Mouse (Mus musculus) left cerebral cortex, postnatal 25 days (tissue): ENCODE measurements at regions not wholly inside any gene's neighbourhood (a gene's known extent, or its start where the extent isn't known, plus 50 kb on each side); places are given as distances from the start of the nearest gene placed in this dataset.
A peak's percentile ranks its signal among the peaks of the same experiment; 100 is the strongest.

Experiments
- DNase-seq, 2 experiments: peaks; one replicate each; pipeline ENCODE4 v3.0.0; 2022; ENCODE audit warnings: low spot score in 2 of 2, mixed read lengths in 1 of 2
- intact Hi-C: fragments of 180-260 bp; cut with DNase I; formaldehyde crosslinking; loops from one replicate; pipeline ENCODE4 v1.15.1; 2025

DNA sequence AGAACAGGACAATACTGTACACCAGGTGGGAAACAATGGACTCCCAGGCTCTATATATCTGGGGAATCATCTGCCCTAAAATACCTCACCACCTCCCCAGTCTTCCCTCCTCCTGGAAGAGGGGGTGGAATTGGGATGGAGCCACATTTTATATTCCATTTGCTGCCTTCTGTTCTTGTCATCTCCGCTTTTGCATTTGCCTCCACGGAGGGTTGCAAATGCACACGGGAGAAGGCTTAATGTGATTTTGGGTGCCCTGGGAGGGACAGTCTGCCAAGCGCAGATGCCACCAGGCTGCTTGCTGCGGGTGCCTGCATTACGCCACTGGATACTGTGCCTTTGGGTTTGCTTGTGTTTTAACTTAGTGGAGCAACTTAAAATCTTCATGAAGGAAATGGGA is 239.5 kb upstream of the Zc3h12c start:
- peak; percentile 40 to 93 for DNase-seq
- intact Hi-C loops, result loop anchor here (5.0 to 10.0 kb wide), 2 partner anchors 269 to 337 kb away; partner anchors contain the start of gene AI593442

DNA sequence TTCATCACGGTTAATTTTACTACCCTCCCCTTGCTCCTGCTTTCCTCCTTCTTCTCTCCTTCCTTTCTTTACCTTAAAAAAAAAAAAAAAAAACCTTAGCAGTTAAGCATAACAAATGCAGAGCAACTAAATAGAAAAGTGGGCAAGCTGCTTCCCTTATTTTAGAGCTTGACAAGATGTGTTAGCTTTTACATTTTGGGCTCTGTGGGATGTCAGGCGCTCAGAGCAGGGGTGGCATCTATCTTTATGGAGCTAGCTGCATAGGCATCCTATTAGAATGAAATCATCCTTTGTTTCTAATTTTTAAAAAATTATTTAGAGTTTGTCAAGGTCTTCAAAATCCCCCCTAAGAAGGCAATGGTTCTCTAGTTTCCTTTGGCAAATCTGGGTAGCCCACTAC is 234.1 kb upstream of the Zc3h12c start:
- DNase-seq, result peak in 1 of 2 experiments; percentile 87
- intact Hi-C loops, result loop anchor here (10.0 kb wide), 1 partner anchor 342 kb away; no protein-coding TSS in a partner anchor

GRCm38 (mm10) chr9:52379031-52379430 is 210.7 kb upstream of the Zc3h12c start:
- intact Hi-C loops, result loop anchor here (5.0 kb wide), 1 partner anchor 57 kb away; no protein-coding TSS in a partner anchor
- DNase-seq, result no peak

DNA sequence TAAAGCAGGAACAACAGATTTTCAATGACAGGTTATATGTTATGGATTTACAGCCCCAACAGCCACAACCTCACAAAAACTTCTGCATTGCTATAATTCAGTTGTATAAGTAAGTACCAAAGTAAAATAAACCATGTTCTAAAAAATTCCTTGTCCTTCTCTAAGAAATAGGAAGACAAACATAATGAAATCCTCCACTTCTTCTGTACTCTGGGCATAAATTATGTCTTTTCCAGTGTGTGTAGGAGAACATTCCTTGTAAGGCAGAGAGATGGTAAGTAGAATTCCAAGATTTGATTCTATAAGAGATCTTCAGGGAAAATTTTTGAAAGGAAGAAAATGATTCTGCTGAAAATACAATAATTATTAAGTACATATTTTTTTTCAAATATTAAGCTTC is 209.4 kb upstream of the Zc3h12c start:
- intact Hi-C loops, result loop anchor here (5.0 kb wide), 1 partner anchor 55 kb away; no protein-coding TSS in a partner anchor
- DNase-seq, result peak in 1 of 2 experiments; percentile 44

DNA sequence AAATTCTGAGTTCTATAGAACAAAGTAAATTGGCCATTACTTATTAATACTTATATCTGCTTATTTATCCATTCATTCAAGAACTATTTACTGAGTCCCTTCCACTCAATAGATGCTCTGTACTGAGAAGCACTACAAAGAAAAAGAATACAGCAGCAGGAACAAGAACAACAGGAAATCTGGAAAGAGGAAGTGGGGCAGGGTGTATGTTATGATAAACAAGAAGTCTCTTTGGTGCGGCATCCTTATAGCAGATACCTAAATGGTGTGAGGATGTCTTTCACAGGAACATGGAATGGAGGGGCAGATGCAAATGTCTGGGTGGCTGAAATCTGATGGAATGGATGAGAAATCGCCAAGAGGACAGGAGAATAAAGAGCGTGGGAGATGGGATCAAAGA is 208.5 kb upstream of the Zc3h12c start:
- DNase-seq, result no peak
- intact Hi-C loops, result loop anchor here (5.0 kb wide), 1 partner anchor 55 kb away; no protein-coding TSS in a partner anchor

DNA sequence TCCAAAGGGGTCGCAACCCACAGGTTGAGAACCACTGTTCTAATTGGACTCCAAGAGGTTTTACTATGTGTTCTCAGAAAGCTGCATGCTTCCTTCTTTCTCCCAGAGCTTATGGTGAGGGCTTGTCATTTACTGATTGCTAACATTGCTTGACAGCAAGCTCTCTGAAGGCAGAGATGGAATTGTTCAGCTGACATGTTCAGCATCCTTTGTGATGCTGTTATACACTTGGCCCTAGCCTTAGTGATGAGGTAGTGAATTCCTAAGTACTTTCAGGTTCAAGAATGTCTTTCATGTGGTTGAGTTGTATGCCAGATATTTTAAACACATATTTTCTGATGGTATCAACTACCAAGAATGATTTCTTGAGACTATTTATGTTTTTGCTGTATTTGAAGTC is 202.9 kb upstream of the Zc3h12c start:
- intact Hi-C loops, result no loop called here

GRCm38 (mm10) chr9:52368911-52369310 is 200.5 kb upstream of the Zc3h12c start:
- peak in 1 of 2 experiments; percentile 11 for DNase-seq
- intact Hi-C loops, result no loop called here

More for the DNA sequence above, 202.9 kb upstream of the Zc3h12c start:
- no peak for DNase-seq

DNA sequence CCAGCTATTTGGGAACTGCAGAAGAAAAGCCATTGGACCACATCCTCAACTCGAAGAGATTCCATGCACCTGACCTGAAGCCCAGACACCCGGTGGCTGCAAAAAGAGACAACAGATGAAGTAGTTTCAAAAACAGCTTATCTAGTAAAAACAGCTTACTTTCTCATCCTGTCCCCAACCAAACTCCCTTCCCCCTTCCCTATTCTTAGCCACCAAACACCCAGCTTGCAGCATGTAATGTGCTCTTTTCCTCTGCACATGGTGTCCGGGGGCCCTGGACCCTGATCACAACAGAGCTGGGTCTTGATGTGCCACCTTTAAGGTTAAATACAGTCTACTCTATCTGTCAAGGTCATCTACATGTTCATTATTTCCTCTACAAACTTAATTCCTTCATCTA is 199.7 kb upstream of the Zc3h12c start:
- DNase-seq, result no peak
- intact Hi-C loops, result no loop called here

DNA sequence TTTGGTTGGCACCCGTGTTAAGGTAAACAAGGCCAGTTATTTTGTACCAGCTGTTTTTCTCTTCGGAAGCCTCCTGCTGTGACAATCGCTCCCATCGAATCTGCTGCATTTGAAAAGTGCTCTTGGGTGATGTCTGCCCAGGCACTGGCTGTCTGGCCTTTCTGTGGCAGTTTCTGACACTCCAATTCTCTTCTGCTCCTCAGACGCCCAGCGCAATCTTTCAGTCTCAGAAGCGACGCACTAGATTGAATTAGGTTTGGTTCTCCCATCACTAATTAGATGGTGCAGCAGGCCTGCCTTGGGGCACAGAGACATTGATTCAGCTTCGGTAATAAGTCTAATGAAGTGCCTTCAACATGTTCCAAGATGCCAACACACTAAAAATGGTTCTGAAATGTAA is 197.7 kb upstream of the Zc3h12c start:
- intact Hi-C loops, result no loop called here
- no peak for DNase-seq

DNA sequence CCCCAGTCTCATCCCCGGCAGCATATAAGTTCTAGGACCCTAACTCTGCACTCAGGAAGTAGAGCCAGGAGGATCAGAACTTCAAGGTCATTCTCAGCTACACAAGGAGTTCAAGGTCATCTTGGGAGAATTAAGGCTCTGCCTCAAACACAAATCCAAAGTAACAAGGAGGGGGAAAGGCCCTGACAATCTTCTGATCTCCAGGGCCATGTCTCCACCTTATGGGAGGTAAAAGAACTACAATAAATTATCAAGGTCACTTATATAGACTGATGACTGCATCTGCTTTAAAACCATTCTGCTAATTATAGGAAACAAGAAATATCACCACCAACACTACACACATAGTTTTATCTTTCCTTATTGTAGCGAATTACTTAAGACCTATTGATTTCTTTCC is 193.2 kb upstream of the Zc3h12c start:
- intact Hi-C loops, result no loop called here
- DNase-seq, result no peak

DNA sequence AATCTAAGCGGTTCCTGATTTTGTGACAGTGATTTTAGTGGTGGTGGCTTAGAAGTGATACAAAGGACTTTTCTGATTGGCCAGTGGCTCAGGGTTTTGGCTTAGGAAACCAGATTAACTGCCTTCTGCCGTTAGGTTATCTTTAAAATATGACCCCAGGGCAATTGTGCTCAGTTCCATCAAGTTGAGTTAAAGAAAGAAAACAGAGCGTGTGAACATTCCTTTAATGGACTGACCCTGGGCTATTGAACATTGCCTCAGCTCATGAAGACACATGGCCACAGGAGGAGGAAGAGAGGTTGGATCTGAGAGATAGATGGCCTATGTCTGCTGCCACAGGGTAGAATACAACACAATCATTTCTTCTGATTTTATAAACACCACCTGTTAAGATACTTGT is 191.0 kb upstream of the Zc3h12c start:
- DNase-seq, result no peak
- intact Hi-C loops, result no loop called here

DNA sequence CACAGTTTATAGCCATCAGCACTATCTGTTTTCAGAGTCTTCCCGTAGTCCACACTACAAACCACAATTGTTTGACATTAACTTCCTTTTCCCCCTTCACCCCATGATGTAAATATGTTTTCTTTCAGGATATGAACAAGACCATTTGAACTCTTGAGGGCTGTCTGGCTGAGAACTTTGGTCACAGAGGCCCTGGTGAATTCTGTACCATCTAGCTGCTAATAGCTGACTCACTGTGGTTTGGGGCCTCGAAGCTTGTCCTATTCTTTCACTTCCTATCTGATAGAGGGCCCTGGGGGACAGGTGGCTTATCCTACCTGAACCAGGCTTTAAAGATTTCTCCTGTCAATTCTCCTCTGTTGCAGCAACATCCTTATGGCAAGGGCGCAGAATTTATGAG is 188.2 kb upstream of the Zc3h12c start:
- DNase-seq, result no peak
- intact Hi-C loops, result no loop called here

GRCm38 (mm10) chr9:52355187-52355982 is 187.0 kb upstream of the Zc3h12c start:
- no peak for DNase-seq
- intact Hi-C loops, result no loop called here

GRCm38 (mm10) chr9:52348536-52349527 is 180.5 kb upstream of the Zc3h12c start:
- intact Hi-C loops, result no loop called here
- DNase-seq, result no peak

GRCm38 (mm10) chr9:52344177-52344877 is 176.0 kb upstream of the Zc3h12c start:
- no peak for DNase-seq
- intact Hi-C loops, result no loop called here

DNA sequence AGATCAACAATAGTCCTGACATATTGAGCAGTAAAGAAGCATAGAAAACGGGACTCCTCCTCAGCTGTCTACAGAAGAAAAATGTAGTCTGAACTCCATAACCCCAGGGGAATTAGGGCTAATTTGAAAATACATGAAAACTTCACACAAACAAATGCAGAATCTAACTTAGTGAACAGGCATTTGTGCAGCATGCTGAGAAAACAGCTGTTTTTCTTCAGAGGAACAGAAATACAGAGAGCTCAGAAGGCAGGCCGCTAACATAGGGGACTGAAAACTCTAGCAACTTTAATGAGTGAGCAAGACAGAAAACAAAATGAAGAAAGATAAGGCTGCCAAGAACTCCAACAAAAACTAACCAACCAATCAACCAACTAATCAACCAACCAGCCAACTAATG is 172.7 kb upstream of the Zc3h12c start:
- intact Hi-C loops, result no loop called here

GRCm38 (mm10) chr9:52337786-52338322 is 169.5 kb upstream of the Zc3h12c start:
- intact Hi-C loops, result no loop called here
- DNase-seq, result no peak

More for the DNA sequence above, 172.7 kb upstream of the Zc3h12c start:
- no peak for DNase-seq

DNA sequence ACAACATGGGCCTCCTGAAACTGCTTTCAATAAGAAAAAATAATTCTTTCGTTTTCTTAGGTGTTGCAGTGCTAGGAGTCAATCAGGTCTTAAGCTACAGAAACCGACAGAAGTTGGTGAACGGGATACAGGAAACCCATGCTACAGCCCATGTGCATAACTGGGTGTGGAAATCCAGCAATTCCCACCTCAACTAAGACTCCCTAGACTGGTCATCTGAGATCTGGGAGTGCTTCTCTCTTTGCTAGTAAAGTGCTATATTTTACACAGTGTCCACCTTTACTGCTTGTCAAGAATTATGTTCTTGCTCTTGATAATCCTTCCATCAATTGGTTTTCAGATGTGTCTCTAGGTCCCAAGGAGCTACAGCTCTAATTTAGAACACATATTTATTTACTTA is 166.4 kb upstream of the Zc3h12c start:
- no peak for DNase-seq
- intact Hi-C loops, result no loop called here

- intact Hi-C loops, result no loop called here
- no peak for DNase-seq
Observed at GRCm38 (mm10) chr9:52333884-52334283, 165.5 kb upstream of the Zc3h12c start.
